Mouse (Mus musculus): Measurements from ENCODE around the gene Gemin6.
"Not testable (repeated sequence)": the region's sequence is repeated elsewhere in the genome, so short reads cannot be mapped to it uniquely, and the experiment has no call there.

Gene Gemin6

DNA sequence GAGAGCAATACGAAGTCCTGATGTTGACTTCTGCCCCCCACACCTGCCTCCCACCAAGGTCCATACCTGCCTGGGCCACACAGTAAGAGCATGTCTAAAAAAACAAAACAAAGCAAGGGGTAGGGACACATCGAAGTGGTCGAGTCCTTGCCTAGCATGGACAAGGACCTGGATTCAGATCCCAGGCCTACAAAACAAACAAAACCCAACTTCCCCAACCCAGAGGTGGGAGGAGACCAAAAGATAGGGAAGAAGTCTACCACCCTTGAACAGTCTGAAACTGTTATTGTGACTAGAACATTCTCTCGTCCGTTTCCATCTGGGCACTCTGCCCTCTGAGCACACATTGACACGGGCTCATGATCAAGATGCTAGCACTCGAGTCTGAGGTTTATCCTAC is 10.1 kb downstream of the Gemin6 start:
- no peak for DNase-seq (ENCODE audit: low spot score in 2 of 2)

DNA sequence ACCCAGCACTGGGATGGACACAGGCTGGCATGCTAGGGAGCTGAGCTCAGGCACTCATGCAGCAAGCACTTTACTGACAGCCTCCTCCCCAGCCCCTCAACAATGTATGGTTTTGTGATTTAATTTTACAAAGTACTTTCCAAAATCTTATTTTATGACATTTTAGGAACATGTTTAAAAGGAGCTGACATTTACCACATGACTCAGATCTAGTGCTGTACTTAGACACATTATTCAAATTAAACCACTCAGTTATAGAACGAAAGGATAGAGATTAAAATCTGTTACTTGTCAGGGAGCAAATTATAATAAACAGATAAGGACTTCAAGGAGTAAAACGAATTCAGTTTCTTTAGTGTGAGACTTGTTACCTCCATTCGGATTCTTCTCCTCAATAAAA is 11.2 kb downstream of the Gemin6 start:
- no peak for DNase-seq (ENCODE audit: low spot score in 2 of 2)

DNA sequence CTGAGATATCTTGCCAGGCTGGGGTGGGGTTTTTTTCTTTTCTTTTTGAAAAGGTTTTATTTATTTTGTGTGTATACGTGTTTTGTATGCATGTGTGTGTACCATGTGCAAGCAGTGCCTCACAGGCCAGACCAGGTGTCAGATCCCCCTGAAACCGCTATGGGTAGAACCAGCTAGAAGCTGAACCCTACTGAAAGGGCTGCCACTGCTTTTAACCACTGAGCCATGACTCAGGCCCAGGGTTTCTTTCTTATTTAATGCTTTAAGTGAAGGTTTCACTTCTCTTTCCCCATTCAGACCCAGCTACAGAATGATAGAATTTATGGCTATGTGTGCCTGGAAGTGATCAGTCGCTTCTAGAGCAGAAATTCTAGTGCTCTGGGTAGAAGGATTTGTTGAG is 12.6 kb downstream of the Gemin6 start:
- no peak for DNase-seq (ENCODE audit: low spot score in 2 of 2)

DNA sequence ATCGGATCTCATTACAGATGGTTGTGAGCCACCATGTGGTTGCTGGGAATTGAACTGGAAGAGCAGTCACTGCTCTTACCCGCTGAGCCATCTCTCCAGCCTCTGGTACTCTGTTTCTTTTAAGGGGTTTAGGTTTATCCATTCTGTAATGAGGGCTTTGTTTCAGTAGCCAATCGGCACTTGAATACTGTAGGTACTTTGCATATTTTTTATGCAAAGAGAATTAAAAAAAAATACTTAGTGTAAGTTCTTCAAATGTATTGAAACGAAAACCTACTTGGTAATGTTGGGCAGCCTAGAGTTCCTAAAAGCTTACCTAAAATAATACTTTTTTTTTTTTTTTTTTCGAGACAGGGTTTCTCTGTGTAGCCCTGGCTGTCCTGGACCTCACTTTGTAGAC is 13.2 kb downstream of the Gemin6 start:
- no peak for DNase-seq (ENCODE audit: low spot score in 2 of 2)

DNA sequence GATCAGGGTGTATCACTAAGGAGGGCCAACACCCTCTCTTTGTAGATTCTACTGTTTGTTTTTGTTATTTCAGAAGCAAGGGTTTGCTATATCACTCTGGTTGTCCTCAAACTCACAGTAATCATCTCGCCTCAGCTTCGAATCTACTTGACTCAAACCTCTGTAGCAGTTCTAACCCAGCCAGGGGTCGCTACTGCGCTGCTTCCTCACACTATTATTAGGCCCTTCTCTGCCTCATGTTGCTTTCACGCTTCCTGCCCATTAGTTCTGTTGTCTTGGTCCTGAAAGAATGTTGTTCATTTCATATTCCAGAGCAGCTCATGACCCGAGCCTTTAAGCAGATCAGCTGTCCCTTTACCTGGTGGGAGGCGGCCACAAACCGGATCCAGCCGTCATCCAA is 17.4 kb downstream of the Gemin6 start:
- no peak for DNase-seq (ENCODE audit: low spot score in 2 of 2)

DNA sequence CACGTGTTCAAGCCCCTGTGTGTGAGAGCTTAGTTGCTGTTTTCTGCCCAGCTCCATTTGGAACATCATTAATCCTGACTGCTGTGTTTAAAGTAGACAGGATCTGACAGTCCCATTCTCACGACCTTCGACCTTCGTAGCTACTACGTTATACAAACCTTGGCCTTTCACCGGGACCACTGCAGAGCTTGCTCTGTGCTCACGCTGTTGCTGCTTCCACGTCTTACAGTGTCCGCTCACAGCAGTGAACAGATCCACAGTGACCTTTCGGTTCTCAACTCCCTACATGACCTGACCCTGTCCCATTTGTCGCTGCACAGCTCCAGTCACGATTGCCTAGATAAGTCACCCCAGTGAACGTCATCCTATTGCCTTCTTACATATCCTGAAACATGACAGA is 18.9 kb downstream of the Gemin6 start:
- no peak for DNase-seq (ENCODE audit: low spot score in 2 of 2)

DNA sequence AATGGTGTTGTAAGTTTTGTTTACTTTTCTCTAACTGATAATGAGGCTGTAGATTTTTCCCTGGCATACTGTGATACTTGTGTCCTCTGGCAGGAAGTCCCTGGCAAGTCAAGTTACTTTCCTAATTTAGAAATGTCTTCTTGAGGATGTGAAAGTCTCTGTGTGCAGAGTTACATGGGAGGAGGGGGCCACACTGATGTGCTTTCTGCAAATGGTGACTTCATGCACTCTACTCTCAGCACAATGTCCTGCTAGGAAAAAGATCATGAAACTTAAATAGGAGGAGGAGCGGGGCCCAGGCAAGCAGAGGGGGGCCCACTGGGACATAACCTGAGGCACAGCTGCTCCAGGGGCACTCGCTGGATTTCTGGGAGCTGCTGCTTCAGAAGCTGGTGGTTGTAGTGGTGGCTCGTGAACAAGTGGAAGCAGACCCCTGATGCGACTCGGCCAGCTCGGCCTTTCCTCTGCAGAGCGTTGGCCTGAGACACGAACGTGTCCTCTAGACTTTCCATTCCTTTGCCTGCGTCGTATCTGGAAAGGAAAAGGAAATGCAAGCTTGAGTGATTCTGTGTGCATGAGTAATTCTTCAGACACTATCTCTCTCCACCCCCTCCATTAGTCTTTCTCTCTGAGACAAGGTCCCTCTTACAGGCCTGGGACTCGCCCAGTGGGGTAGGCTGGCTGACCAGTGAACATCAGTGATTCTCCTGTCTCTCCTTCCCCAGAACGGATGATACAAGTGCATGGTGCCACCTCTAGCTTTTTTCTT is 28.7 kb downstream of the Gemin6 start:
- DNase-seq (ENCODE audit: low spot score in 2 of 2), result peak; percentile 10 to 15

DNA sequence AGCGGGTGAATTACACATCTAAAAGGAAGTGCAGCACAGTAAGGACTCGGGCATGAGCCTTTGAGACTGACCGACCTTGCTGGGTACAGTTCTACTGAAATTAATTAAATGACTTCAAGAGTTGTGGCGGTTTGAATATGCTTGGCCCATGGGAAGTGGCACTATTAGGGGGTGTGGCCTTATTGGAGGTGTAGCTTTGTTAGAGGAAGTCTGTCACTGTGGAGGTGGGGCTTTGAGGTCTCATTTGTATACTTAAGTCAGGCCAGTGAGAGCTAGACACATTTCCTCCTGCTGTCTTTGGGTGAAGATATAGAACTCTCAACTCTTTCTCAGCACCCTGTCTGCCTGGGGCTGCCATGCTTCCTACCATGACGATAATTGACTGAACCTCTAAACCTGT is 30.2 kb downstream of the Gemin6 start:
- no peak for DNase-seq (ENCODE audit: low spot score in 2 of 2)

DNA sequence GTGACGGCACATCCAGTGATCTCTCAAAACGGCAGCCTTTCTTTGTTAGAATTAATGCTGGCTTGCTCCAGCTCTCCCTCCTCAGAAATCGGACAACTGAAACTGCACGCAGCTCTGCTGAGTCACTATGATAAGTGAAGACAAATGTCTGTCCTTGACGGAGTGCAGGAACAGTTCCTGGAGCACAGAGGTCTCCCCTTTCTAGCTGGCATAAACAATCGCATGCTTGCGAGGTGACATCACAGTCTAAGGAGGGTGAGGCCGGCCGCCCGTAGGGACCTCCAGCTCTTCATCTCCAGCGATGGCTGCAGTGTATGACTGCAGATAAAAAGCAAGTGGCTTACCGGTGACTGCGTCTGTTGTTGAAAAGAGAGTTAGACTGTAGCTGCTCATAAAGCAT is 31.0 kb downstream of the Gemin6 start:
- DNase-seq (ENCODE audit: low spot score in 2 of 2), result peak; percentile 78 to 88

DNA sequence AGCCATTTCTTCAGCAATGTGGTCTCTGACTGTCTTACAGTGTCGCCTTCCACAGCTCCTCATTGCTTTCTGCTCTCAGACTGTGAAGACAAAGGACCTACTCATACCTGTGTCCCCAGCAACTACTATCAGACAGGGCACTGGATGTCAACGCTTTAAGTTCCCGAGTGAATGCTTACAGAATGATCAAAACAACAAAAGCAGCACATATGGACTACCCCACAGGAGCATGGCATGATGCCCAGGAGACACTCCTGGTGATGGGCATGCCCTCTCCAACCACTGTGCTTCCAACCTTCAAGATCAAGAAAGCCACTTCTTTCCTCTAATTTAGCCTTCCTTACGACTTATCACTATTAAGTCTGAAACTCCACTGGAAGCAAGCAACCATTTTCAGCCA is 42.8 kb downstream of the Gemin6 start:
- no peak for DNase-seq (ENCODE audit: low spot score in 2 of 2)

DNA sequence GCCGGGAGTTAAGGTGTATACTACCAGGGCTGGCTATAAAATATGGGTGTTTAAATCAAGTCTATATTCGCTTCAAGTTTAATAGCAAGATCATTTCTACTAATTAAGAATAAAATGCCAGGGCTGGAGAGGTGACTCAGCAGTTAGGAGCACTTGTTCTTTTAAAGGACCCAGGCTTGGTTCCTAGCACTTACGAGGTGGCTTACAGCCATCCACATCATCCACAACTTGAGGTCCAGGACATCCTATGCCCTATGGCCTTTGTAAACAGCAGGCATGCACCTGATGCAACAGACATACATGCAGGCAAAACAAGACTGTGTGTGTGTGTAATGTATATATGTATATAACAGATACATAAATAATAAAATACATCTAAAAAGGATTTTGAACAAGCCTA is 43.9 kb downstream of the Gemin6 start:
- no peak for DNase-seq (ENCODE audit: low spot score in 2 of 2)

DNA sequence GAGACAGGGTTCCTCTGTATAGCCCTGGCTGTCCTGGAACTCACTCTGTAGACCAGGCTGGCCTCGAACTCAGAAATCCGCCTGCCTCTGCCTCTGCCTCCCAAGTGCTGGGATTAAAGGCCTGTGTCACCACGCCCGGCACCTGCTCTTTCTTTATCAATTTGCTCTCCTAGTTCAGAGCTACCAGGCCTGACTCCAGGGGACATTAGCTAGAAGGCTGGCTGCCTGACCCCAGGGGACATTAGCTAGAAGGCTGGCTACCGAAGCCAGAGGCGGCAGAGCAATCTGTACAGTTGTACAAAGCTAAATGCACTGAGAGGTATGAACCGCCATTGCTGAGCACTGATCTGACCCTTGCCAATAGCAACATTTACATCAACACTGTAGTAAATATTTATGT is 46.4 kb downstream of the Gemin6 start:
- not testable (repeated sequence) for DNase-seq (ENCODE audit: low spot score in 2 of 2)
